Mouse (Mus musculus): ENCODE data around the gene Tas1r3.

DNA sequence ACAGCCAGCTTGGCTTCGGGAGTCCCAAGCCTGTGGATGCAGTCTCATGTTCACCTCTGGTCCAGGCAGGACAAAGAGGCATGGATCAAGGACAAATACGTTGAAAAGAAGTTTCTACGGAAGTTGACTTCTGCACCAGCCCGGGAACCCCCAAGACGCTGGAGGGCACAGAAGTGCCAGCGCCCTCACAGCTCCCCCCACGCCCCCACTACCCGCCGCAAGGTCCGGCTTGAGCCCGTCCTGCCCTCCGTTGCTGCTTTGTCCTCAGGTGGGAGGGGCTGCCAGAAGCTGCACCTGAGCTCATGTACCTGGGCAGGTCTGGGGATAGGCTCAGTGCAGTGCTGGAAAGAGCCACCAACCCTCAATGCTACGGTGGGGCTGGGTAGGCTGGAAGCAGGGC, 40.1 kb upstream of the Tas1r3 start:
- TF ChIP-seq CTCF (IDR thresholded peaks at IDR 0.05) (no peak), EP300 (IDR thresholded peaks at IDR 0.05) (no peak)

All from lung, postnatal 0 days (tissue).